Mouse (Mus musculus): Measurements from ENCODE around the gene Vpreb3. TPM values are rescaled to one million over a fixed set of nuclear protein-coding genes. Genes with fewer than 3 reads are reported as not detected.
A peak's percentile ranks its signal among the peaks of the same experiment; 100 is the strongest.

The Vpreb3 gene
- total RNA-seq, 1 experiment from 2014 or later, result not detected

- ATAC-seq (replicated peaks; ENCODE audit: low read depth, poor library complexity, severe bottlenecking), result no peak
Observed at GRCm38 (mm10) chr10:75930304-75930703, 12.6 kb upstream of the Vpreb3 start.

GRCm38 (mm10) chr10:75931311-75931710 lies 11.5 kb upstream of the Vpreb3 start:
- no peak for ATAC-seq (replicated peaks; ENCODE audit: low read depth, poor library complexity, severe bottlenecking)

GRCm38 (mm10) chr10:75932081-75932678 lies 10.7 kb upstream of the Vpreb3 start:
- ATAC-seq (replicated peaks; ENCODE audit: low read depth, poor library complexity, severe bottlenecking), result peak; percentile 36

- ATAC-seq (replicated peaks; ENCODE audit: low read depth, poor library complexity, severe bottlenecking), result no peak
Observed at GRCm38 (mm10) chr10:75932891-75933290, 10.0 kb upstream of the Vpreb3 start, which contains the start of gene Chchd10. TSS of gene Chchd10 (plus strand) at chr10:75933130.

GRCm38 (mm10) chr10:75934991-75935390 lies 7.9 kb upstream of the Vpreb3 start:
- no peak for ATAC-seq (replicated peaks; ENCODE audit: low read depth, poor library complexity, severe bottlenecking)

- ATAC-seq (replicated peaks; ENCODE audit: low read depth, poor library complexity, severe bottlenecking), result peak; percentile 87
Observed at GRCm38 (mm10) chr10:75935680-75936541, 6.9 kb upstream of the Vpreb3 start, which contains the start of gene Mmp11. TSS of gene Mmp11 (minus strand) at chr10:75936496.

GRCm38 (mm10) chr10:75936909-75937667 lies 5.8 kb upstream of the Vpreb3 start:
- no peak for ATAC-seq (replicated peaks; ENCODE audit: low read depth, poor library complexity, severe bottlenecking)

GRCm38 (mm10) chr10:75937851-75938643 lies 4.8 kb upstream of the Vpreb3 start:
- no peak for ATAC-seq (replicated peaks; ENCODE audit: low read depth, poor library complexity, severe bottlenecking)

GRCm38 (mm10) chr10:75939481-75940234 lies 3.2 kb upstream of the Vpreb3 start:
- ATAC-seq (replicated peaks; ENCODE audit: low read depth, poor library complexity, severe bottlenecking), result no peak

- no peak for ATAC-seq (replicated peaks; ENCODE audit: low read depth, poor library complexity, severe bottlenecking)
Observed at GRCm38 (mm10) chr10:75940520-75940919, 2.3 kb upstream of the Vpreb3 start, which contains the start of gene Gm867. TSS of gene Gm867 (minus strand) at chr10:75940672.

GRCm38 (mm10) chr10:75941042-75941824 lies 1.6 kb upstream of the Vpreb3 start:
- no peak for ATAC-seq (replicated peaks; ENCODE audit: low read depth, poor library complexity, severe bottlenecking)

GRCm38 (mm10) chr10:75944066-75944772 lies 1.4 kb downstream of the Vpreb3 start:
- ATAC-seq (replicated peaks; ENCODE audit: low read depth, poor library complexity, severe bottlenecking), result no peak

GRCm38 (mm10) chr10:75945213-75945612 lies 2.4 kb downstream of the Vpreb3 start:
- ATAC-seq (replicated peaks; ENCODE audit: low read depth, poor library complexity, severe bottlenecking), result no peak

GRCm38 (mm10) chr10:75945896-75946295 lies 3.0 kb downstream of the Vpreb3 start:
- ATAC-seq (replicated peaks; ENCODE audit: low read depth, poor library complexity, severe bottlenecking), result no peak

- no peak for ATAC-seq (replicated peaks; ENCODE audit: low read depth, poor library complexity, severe bottlenecking)
Observed at GRCm38 (mm10) chr10:75948079-75948478, 5.2 kb downstream of the Vpreb3 start.

- ATAC-seq (replicated peaks; ENCODE audit: low read depth, poor library complexity, severe bottlenecking), result 0 out of 2 replicates have a peak, but pooled peaks have one; percentile 31
Observed at GRCm38 (mm10) chr10:75949053-75950045, 6.5 kb downstream of the Vpreb3 start.
